Mouse (Mus musculus) lung, postnatal 36 days (tissue): ENCODE measurements at regions not wholly inside any gene's neighbourhood (a gene's known extent, or its start where the extent isn't known, plus 50 kb on each side); places are given as distances from the start of the nearest gene placed in this dataset.
A peak's percentile ranks its signal among the peaks of the same experiment; 100 is the strongest.

ENCODE experiments used
- DNase-seq: peaks from one replicate; pipeline ENCODE4 v3.0.0; 2022; ENCODE audit warnings: mixed read lengths

DNA sequence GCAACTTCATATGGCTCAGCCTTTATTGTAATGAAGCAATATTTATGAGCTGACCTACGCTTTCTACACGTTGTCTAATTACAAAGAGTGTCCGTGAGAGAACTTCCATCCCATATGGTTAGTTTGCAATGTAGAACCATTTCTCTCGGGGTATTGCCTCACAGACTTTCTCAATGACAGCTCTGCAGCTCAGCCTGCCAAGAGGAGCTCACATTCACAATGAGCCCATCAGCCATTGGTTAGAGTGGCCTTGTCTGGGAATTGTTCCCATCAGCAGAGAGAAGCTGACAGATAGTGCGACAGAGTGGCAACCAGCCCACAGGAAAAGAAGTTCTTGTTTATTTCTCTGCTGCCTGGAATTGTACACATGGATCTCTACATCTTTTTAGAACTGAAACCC lies 409.7 kb downstream of the Zfp704 start:
- peak; percentile 65 for DNase-seq

GRCm38 (mm10) chr3:9198652-9199332 lies 411.1 kb downstream of the Zfp704 start:
- peak; percentile 57 for DNase-seq

DNA sequence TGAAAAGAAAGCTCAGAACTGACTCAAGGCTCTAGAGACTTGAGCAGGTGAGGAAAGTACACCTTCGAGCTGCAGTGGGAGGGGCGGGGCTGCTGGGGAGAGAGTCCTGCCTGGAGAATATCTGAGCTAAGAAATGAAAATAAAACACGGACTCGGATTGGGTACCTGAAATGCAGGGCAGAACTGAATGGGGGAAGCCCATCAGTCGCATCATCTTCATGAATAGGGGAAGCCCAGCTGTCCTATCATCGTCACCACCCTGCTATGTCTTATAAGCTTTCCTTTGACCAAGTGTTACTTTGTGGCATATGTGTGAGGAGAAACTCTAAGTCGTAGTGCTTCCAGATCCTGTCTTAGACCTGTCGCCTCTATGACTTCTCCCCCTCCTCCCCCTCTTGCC lies 414.1 kb downstream of the Zfp704 start:
- DNase-seq: no peak

DNA sequence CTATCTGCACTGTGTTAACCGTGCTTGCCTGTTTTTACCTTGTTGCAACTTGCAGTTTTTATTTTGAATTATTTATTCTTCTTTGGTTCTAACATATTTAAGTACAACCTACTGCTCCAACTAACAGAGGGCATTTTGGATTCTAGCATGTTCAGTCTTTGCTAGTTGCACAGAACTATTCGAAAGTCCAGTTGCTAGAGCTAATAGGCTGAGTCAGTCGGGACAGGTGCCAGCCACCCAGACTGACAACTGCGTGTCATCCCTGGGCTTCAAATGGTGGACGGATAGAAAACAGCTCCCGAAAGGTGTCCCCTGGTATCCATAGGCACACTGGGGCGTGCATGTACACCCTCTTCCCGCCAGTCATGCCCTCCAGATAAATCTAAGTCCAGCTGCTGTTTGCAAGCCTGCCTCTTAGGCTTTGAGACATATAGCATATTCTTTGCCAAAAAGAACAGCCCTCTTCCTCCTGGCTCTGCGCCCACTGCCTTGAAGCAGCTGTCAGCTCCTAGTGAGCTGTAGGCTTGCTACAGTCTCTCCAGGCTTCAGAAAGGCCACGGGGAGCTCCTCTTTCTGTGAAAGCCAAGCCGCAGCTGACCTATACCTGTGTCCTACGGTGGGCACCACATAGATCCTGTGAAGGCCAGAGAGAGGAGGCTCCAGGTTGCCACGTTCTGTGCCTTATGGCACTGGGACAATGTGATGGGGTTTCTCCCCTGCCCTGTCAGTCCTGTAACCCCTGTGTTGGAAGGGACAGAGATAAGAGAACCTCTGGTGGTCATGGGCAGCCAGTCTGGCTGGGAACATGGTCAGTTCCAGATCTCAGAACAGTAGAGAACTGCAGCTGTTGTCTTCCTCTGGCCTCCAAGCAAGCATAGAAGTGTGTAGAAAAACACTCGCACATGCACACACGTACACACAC lies 420.3 kb downstream of the Zfp704 start:
- DNase-seq: peak; percentile 19

DNA sequence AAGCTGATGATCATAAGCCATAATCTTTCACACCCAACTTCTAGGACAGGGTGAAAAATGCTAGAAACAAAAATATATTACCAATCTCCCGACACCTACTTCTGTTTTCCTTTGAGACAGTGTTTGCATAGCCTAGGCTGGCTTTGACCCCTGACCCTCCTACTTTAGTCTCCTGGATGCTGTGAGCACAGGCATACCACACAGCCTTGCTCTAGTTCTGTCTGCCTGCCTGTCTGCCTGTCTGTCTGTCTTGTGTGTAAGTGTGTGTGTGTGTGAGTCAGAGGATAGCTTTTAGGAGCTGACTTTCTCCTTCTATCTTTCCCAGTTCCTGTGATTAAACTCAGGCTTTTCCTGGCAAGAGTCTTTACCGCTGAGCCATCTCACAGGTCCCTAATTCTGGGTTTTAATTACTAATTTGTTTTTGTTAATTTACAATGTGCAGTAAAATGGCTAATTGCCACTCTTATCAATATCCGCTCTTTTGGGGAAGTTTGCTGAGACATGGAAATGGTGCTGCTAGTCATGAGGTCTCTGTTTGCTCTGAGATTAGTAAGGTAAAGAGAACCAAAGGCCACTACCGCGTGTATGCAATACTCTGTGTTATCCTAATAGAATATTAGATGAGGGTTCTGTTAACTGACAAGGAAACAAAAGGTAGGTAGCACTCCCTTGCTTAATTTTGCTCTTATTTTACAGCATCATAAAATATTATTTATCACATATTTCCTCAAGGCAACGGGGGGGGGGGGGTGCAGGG lies 423.3 kb downstream of the Zfp704 start:
- DNase-seq: no peak

GRCm38 (mm10) chr3:9181576-9181975 lies 428.3 kb downstream of the Zfp704 start:
- DNase-seq: no peak

GRCm38 (mm10) chr3:9179641-9180040 lies 430.2 kb downstream of the Zfp704 start:
- no peak for DNase-seq

GRCm38 (mm10) chr3:9174517-9174832 lies 435.4 kb downstream of the Zfp704 start:
- no peak for DNase-seq

GRCm38 (mm10) chr3:9173643-9174516 lies 436.0 kb downstream of the Zfp704 start:
- peak; percentile 73 for DNase-seq

DNA sequence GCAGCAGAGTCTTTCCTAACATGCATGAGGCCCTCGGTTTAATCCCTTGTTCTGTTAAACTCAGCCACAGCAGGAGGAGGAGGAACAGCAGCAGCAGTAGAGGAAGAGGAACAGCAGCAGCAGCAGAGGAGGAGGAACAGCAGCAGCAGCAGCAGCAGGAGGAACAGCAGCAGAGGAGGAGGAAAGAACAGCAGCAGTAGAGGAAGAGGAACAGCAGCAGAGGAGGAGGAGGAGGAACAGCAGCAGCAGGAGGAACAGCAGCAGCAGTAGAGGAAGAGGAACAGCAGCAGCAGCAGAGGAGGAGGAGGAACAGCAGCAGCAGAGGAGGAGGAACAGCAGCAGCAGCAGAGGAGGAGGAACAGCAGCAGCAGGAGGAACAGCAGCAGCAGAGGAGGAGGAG lies 437.9 kb downstream of the Zfp704 start:
- DNase-seq: no peak

- DNase-seq: no peak
Observed at GRCm38 (mm10) chr3:9168955-9169354, 440.9 kb downstream of the Zfp704 start.

GRCm38 (mm10) chr3:9159073-9159472 lies 450.8 kb downstream of the Zfp704 start:
- no peak for DNase-seq

DNA sequence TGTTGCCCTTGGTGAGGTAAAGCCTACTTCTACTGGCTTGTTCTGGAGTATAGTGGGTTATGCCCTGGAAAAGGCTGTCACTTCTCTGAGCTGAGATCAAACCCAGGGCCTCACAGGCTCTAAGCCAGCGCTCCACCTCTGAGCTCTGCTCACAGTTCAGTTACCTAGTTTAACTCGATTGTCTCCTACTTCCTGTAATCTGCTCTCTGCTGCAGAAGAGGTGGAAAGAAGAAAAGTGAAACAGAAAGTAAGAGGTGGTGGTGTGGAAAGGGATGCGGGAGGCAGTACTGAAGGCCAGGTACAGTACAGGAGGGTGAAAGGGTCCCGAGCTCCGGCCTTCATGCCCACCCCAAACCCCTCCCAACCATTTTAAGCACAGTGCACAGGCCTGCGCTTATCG lies 455.7 kb downstream of the Zfp704 start:
- DNase-seq: peak; percentile 7

DNA sequence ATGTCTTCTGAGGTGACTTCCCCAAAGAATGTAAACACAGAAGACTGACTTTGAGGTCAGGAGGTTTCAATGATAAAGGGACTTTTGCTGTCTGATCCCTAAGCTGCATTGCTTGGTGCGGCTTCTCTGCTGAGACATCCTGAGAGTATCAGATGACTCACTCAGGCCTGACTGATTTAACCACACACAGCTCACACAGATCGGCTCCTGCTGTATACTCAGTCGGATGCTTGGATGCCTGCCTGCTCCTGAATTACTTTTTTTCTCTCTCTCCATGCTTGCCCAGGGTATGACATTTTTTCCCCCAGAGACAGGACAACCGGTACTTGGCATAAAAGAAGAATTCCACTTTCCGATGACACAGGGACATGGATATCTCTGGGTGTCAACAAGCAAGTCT lies 456.2 kb downstream of the Zfp704 start:
- no peak for DNase-seq

- no peak for DNase-seq
Observed at GRCm38 (mm10) chr3:9152256-9152655, 457.6 kb downstream of the Zfp704 start.

DNA sequence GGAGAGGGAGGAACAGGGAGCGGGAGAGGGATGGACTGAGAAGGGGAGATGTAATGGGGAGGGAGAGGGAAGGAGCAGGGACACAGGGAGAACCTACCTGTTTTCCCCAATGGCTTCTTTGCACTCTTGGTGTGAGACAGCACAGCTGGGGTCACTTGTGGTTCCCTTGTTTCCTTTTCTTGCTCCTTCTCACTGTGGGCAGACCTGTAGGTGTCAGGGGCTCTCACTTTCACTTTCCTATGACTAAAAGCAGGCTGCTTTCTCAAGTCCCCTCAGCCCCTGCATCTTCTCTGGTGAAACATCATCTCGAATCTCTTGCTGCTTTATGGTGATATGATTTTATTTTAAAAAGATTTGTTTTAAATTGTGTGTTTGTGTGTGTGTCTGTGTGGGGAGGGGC lies 458.3 kb downstream of the Zfp704 start:
- DNase-seq: no peak

DNA sequence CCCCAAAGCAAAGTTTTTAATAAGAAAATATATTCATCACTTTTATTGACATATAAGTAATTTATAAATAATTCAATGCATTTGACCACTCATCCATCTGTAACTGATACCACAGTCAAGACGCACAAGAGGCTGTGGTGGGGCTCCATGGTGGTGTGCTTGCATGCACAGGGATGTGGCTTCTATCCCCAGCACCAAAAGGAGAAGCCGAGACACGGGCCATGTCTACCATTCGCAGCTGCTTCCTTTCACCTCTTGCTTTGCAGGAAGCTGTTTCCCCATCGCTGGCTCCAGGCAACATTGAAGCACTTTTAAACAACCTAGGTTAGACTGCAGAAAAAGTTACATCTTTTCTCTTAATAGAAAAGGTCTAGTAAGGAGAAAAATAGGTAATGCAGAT lies 461.3 kb downstream of the Zfp704 start:
- no peak for DNase-seq

- no peak for DNase-seq
Observed at GRCm38 (mm10) chr3:9146481-9146880, 463.4 kb downstream of the Zfp704 start.

DNA sequence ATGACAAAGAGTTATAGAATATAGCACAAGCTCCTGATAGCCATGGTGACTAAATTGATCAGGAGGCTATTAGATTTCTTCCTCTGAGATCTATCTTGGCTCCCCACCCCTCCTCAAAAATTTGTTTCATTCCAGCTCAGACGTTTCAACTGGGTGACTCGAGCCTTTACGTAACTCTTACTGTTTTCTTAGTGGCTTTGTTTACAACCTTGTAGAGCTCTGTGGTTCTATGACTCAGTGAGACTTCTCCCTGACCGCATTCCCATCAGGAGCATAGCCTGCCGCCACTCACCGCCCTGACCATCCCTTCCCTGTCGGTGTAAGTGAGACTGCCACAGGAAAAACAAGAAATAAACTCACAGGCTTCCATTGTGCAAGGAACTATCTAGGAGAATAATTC lies 464.3 kb downstream of the Zfp704 start:
- DNase-seq: no peak

DNA sequence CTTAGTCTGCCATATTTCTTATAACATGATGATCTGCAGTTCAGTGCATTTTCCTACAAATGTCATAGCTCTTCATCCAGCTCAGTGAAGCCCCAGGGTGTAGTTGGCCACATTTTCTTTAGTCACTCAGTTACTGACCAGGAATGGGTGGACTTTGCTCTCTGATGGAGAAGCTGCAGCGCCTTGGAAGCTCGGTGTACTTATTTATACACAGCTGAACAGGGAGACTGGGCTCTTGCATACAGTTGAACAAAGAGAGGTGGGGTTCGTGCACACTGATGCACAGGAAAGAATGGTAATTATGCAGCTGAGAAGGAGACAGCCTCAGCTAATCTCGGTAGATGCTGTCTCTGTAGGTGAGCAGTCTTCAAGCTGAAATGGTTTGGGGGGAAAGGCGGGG lies 468.0 kb downstream of the Zfp704 start:
- no peak for DNase-seq

- no peak for DNase-seq
Observed at GRCm38 (mm10) chr3:9137131-9137874, 472.6 kb downstream of the Zfp704 start.

GRCm38 (mm10) chr3:9133991-9134390 lies 475.9 kb downstream of the Zfp704 start:
- DNase-seq: no peak
